Mouse (Mus musculus): ENCODE measurements around the gene Crybb1.
A peak's percentile ranks its signal among the peaks of the same experiment; 100 is the strongest.

The Crybb1 gene

GRCm38 (mm10) chr5:112286984-112287641 is 31.5 kb downstream of the Crybb1 start:
- DNase-seq, result no peak

DNA sequence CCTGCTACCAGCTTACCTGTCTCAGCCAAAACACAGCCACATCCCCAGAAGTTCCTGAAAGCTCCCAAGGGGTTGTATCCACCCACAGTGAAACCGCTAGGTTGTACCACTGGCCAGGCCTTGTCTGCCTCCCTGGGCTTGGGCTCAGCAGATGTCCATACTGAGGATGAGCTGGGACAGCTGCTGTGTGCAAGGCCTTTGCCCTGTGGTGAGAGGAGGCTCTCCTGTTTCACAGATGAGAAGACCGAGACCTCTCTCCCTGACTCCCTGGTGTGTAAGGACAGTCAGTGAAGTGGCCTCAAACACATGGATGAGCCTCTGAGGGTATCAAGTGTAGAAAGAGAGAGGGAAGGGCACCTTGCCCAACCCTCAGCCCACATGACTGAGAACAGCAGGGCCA is 32.0 kb downstream of the Crybb1 start:
- no peak for DNase-seq

- DNase-seq, result no peak
Observed at GRCm38 (mm10) chr5:112288193-112289141, 32.9 kb downstream of the Crybb1 start.

DNA sequence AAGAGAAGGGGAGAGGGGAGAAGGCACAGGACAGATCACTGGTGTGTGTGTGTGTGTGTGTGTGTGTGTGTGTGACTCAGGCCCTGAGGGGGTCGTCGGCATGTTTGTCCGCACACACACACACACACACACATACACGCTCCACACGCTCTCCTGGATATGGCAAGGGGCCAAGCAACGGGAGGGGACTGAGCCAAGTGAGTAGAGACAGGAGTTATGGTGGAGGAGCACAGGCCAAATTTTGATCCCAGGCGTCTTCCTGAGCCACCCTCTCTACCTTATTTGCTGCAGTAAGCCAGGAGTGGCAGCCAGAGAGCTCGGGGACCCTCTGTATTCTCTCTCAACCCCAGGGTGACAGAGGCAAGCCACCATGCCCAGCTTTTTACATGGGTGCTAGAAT is 33.6 kb downstream of the Crybb1 start:
- DNase-seq, result no peak

GRCm38 (mm10) chr5:112289819-112290535 is 34.4 kb downstream of the Crybb1 start:
- no peak for DNase-seq

DNA sequence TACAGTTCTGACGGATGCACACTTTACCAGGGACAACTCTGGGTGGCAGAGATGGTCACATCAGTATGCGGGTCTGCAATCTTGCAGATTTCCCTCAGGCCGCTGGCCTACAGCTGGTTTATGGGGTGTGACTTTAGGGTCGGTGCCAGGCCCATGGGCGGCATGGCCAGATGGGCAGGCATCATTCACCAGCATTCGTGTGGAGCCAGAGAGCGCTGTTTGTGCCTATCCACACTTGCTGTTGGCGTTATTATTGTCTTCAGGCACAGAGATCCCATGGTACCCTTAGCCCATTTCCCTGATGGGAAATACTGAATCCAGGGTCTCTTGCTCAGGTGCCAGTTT is 34.9 kb downstream of the Crybb1 start:
- DNase-seq, result no peak

DNA sequence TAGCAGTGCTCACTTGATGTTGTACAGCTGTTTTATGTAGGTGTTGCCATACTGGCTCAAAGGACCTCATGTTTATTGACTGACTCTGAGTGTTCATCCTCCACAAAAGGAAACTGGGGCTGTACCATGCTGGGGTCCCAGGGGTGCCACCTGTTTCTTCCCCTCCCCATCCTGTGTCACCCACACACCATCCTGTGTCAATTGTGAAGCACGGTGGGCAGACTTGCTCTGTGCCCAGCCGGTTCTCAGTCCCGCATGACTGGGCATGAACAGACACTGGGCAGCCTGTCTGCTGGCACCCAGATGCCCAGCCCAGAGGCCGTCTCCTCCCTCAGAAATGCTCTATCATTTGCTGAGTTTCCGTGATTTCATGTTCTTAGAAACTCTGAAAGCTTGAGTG is 36.3 kb downstream of the Crybb1 start:
- DNase-seq, result no peak

DNA sequence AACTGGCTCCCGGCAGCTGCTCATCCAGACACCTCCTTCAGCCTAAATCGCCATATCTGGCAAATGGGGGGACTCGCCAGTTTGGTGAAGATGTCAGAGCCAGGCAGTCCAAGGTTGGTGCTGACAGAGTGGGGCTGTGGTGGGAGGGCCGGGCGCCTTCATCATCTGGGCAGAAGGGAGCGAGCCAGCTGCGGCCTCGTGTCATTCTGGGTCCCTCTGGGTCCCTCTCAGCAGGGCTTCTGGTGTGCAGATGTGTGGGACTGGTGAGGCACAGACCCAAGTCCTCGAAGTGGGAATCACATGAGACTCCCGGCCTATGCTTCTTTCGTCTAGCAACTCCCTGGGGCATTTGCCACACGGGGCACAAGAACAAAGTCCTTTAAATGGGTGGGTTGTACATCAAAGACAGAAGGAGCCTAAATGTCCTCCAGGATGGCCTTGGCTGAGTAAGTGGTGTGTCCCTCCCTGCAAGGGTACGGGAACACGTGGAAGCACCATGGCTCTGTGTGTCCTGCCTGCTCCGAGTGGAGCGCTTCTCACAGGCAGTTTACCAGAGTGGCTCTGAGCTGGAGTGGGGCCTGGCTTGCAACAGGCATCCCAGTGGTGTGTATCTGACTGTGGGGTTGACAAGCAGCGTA is 36.8 kb downstream of the Crybb1 start:
- DNase-seq, result no peak

DNA sequence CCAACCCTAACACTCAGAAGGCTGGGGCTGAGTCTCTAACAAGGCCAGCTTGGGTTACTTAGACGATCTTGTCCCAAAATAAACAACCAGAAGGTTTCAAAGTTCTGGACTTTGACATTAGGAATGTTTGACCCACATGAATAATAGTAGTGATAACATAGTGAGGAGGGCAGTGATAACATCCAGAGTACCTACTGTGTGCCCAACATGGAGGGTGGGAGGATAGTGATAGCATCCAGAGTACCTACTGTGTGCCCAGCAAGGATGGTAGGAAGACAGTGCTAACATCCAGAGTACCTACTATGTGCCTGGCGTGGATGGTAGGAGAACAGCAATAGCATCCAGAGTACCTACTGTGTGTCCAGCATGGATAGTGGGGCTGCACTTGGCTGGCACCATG is 38.2 kb downstream of the Crybb1 start:
- DNase-seq, result no peak

- no peak for DNase-seq
Observed at GRCm38 (mm10) chr5:112294696-112295095, 39.1 kb downstream of the Crybb1 start.

DNA sequence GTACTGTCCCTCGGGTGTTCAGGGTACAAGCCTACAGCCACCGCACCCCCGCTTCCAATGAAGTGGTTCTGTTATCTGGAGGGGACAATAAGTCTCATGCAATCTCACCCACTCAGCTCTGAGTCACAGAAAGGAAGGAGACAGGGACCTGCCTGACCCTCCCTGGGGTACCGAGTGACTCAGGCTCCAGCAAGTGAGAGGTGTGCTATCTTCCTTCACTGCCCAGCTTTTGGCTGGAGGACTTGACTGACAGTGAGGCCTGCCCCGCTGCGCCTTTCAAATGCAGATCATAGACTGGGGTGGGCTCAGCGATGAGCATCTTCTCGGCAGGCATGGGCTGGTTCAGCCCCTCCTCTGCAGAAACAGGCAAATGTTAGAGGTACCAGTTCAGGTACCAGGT is 39.5 kb downstream of the Crybb1 start:
- no peak for DNase-seq

GRCm38 (mm10) chr5:112295564-112295963 is 39.9 kb downstream of the Crybb1 start:
- no peak for DNase-seq

DNA sequence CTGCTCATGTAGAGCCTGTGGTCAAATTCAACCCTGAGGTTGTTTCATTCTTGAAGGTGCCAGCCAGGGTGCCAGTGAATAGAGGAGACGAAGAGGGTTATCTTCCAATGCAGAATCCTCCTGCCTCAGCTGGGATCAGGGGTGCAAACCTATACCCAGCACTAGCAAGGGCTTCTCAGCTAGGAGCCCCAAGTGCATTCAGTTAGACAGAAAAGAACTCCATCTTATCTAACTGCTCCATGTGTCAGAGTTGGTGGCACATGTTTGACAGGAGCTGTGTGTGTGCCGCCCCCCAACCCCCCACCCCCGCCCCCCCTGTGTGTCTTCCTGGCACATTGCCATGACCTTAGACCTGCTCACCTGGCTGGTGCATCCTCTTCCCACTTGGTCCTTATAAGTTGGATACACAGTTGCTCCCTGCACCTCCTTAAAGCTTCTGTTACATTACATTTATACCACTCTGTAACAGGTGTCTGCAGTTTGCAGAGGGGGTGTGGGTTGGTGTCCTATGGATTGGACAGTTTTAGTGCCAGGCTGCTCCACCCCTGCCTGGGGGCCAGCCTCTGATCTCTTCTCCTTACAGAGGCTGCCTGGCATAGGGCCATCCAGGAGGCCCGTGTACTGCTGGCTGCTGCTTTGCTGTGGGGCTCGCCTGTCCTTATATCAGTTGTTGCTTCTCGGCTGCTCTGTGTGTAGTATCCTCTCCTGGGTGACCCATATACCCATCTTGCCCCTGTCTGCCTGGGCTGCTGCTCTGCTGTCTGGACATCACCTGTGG is 41.0 kb downstream of the Crybb1 start:
- no peak for DNase-seq

- no peak for DNase-seq
Observed at GRCm38 (mm10) chr5:112297257-112297656, 41.6 kb downstream of the Crybb1 start.

DNA sequence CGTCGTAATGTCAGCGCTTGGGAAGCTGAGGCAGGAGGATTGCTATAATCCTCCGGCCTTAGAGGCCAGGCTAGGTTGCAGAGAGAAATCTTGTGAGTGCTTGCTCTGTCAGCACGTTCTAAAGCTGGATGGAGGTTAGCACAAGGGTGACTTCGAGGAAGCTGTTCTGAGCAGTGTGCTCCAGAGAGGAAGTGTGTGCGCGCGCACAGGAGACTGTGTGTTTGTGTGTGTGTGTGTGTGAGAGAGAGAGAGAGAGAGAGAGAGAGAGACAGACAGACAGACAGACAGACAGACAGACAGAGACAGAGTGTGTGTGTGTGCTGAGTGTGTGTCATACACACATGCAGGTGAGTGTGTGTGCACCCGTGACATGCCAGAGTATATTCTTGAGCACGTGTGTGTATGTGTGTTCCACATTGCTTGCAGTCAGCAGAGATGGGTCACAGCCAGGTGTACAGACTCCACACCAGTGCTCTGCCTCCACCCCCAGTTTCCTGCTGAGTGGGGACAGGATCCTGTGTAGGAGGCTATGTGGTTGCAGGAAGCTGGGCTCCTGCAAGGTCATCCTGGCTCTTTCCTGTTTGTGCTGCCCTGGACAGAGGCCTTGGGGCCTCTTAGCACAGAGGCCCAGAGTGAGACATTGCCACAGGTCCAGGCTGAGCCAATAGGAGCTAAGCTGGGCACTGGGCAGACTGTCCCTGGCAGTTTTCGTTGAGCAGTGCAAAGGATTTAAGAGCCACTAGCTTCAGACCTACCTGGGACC is 42.8 kb downstream of the Crybb1 start:
- peak; percentile 65 for DNase-seq

- DNase-seq, result no peak
Observed at GRCm38 (mm10) chr5:112299399-112299798, 43.8 kb downstream of the Crybb1 start.

- DNase-seq, result no peak
Observed at GRCm38 (mm10) chr5:112300112-112300511, 44.5 kb downstream of the Crybb1 start.

GRCm38 (mm10) chr5:112300721-112301308 is 45.2 kb downstream of the Crybb1 start:
- no peak for DNase-seq

- DNase-seq, result no peak
Observed at GRCm38 (mm10) chr5:112301694-112302093, 46.1 kb downstream of the Crybb1 start.

- DNase-seq, result no peak
Observed at GRCm38 (mm10) chr5:112302310-112302709, 46.7 kb downstream of the Crybb1 start.

GRCm38 (mm10) chr5:112305842-112306241 is 50.2 kb downstream of the Crybb1 start:
- no peak for DNase-seq
